Mouse (Mus musculus) lung, adult 2 months (tissue): Measurements from ENCODE around the gene Wiz.

Experiments used
- CTCF ChIP-seq: fragments of 200-500 bp; IDR thresholded peaks from 2 replicates; pipeline ENCODE4 v1.5.1; 2011; ENCODE audit warnings: mild to moderate bottlenecking, low read length, control low read depth; ENCODE audit not compliant: insufficient read depth
- POLR2A ChIP-seq: fragments of 200-500 bp; IDR thresholded peaks from 2 replicates; pipeline ENCODE4 v1.6.1; 2011; ENCODE audit warnings: low read depth, mild to moderate bottlenecking, control low read depth, low read length, borderline replicate concordance; ENCODE audit errors: extremely low read depth

- TF ChIP-seq CTCF (no peak), POLR2A (no peak)
Observed at GRCm38 (mm10) chr17:32354211-32354610, 35.0 kb downstream of the Wiz start.
